Comparison of ENCODE assay signal across 10 mouse cellular contexts in the genomic region with DNA sequence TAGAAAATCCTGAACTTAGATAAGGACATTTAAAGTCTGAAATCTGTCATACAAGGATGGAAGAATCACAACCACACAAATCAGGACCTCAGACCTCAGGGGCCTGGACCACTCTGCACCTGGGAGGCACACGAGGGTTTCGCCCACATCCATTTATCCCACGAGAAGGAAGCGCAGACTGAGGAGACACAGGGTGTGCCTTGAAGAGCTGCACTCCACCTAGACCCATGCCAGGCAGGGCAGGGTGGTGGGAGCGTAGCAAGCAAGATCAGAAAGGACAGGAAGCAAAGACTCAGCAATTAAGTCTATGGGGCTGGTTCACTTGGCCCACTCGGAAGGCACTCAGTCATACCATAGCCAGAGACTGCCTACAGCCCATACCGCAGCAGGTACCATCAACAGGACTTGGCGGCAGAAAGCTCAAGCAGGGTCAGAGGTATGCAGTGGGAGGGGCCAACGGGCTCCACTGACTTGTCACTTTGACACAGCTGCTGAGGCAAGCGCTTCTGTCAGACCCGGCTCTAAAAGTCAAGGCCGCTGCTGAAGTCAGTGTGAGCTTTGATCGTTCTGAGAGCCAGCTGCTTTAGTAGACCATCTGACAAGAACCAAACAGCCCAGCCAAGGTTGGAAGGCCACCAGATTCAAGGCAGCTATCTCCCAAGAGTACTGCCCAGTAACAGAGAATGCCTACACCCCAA.
DNase-seq lines count a peak whose midpoint lies in the region; ATAC-seq and TF ChIP-seq lines count a peak whose summit lies in the region.
"Had no signal": no experiment of that assay in that cellular context is flagged by ENCODE, and none has a peak within 500 bp of the region (broad histone marks: within the 10 kb centered on the region; RNA-seq: fewer than 3 reads in every experiment).

No protein-coding gene starts in this region.

- no peak overlapping the region for H3K4me3 ChIP-seq in neural tube, embryonic 11.5 days (ENCODE audit: low read depth, low read length)
- H3K4me3 ChIP-seq in layer of hippocampus, adult 2 months: no peak overlapping the region
- H3K4me3 ChIP-seq: neural tube, embryonic 13.5 days had no signal

- no peaks in the 10 kb centered on the region for H3K36me3 ChIP-seq in neural tube, embryonic 11.5 days (ENCODE audit: control insufficient read depth, insufficient read depth, low read length)
- H3K36me3 ChIP-seq: neural tube, embryonic 13.5 days had no signal

- H3K27me3 ChIP-seq in neural tube, embryonic 11.5 days (ENCODE audit: control insufficient read depth, insufficient read depth, low read length): no peaks in the 10 kb centered on the region
- H3K27me3 ChIP-seq: neural tube, embryonic 13.5 days had no signal

- ATAC-seq in neural tube, embryonic 11.5 days (ENCODE audit: insufficient read depth, low FRiP score, low TSS enrichment): no peak
- no peak for ATAC-seq in frontal cortex, adult (ENCODE audit: low TSS enrichment)
- ATAC-seq: Patski had no signal

- no peak overlapping the region for H3K4me2 ChIP-seq in neural tube, embryonic 11.5 days (ENCODE audit: low read depth)
- H3K4me2 ChIP-seq: neural tube, embryonic 13.5 days had no signal

- H3K9ac ChIP-seq in neural tube, embryonic 11.5 days (ENCODE audit: low read length): no peak overlapping the region
- H3K9ac ChIP-seq: neural tube, embryonic 13.5 days had no signal

- no peaks in the 10 kb centered on the region for H3K4me1 ChIP-seq in neural tube, embryonic 11.5 days (ENCODE audit: control insufficient read depth, insufficient read depth, low read length)

- no peak overlapping the region for H3K27ac ChIP-seq in neural tube, embryonic 11.5 days (ENCODE audit: low read depth, low read length)
- H3K27ac ChIP-seq in layer of hippocampus, adult 2 months: no peak overlapping the region
- H3K27ac ChIP-seq: neural tube, embryonic 13.5 days had no signal

- WGBS in neural tube, embryonic 11.5 days: 49% methylated on average over 13 of the region's 13 CpGs

- peak; percentile 83 for DNase-seq in ovary, adult 18-20 months (ENCODE audit: low spot score)
- no peak for DNase-seq in ovary, postnatal 10 days (ENCODE audit: low spot score)
- DNase-seq in gastrocnemius, postnatal 10 days: peak; percentile 59
- peak; percentile 76 for DNase-seq in kidney, postnatal 14 days
- peak; percentile 36 for DNase-seq in neural tube, embryonic 11.5 days (ENCODE audit: low spot score)
- DNase-seq in layer of hippocampus, adult 11-12 months (ENCODE audit: low spot score): no peak
- no peak for DNase-seq in layer of hippocampus, adult 2 months (ENCODE audit: low spot score in 2 of 2)

- H3K9me3 ChIP-seq in neural tube, embryonic 11.5 days (ENCODE audit: control insufficient read depth, low read length): no peaks in the 10 kb centered on the region
- H3K9me3 ChIP-seq: neural tube, embryonic 13.5 days had no signal

- TF ChIP-seq CTCF in layer of hippocampus, adult 2 months (conservative IDR thresholded peaks at IDR 0.05): no peak

Comparison
In these comparisons a context has a peak if more than half of its experiments do, and no peak if none do; other contexts are left out.
1. DNase-seq: peak in ovary, adult 18-20 months (single experiment), gastrocnemius, postnatal 10 days (single experiment), kidney, postnatal 14 days (single experiment) and neural tube, embryonic 11.5 days (single experiment); none in ovary, postnatal 10 days (single experiment), layer of hippocampus, adult 11-12 months (single experiment) and layer of hippocampus, adult 2 months (0 of 2).